Mouse (Mus musculus) CH12.LX (cell line): ENCODE measurements around the gene Gm9918. TPM values are rescaled to one million over a fixed set of nuclear protein-coding genes. Genes with fewer than 3 reads are reported as not detected.

ENCODE experiments used
- DNase-seq: peaks from one replicate; pipeline ENCODE4 v3.0.0-alpha.2; 2013; ENCODE audit errors: extremely low read depth
- H3K27ac ChIP-seq: 2 replicates; pipeline ENCODE4 v1.5.1; 2012; ENCODE audit warnings: low read depth, mild to moderate bottlenecking, control low read depth, moderate library complexity; ENCODE audit not compliant: insufficient read depth
- H3K27me3 ChIP-seq: replicated peaks from 2 replicates; pipeline ENCODE3; 2012; ENCODE audit warnings: inconsistent platforms
- H3K36me3 ChIP-seq, 2 experiments: replicated peaks in 1 of 2; 2 replicates each; pipeline versions ENCODE3 to v1.6.1; 2012; ENCODE audit warnings: inconsistent platforms in 1 of 2, low read length in 1 of 2, mild to moderate bottlenecking in 1 of 2, mixed read lengths in 1 of 2, moderate library complexity in 1 of 2; ENCODE audit not compliant: control insufficient read depth in 1 of 2, insufficient read depth in 1 of 2
- H3K4me1 ChIP-seq, 2 experiments: 2 replicates each; pipeline ENCODE4 v1.6.1; 2012; ENCODE audit warnings: inconsistent platforms in 1 of 2, moderate library complexity in 1 of 2; ENCODE audit not compliant: insufficient read depth in 2 of 2, control insufficient read depth in 1 of 2
- H3K4me2 ChIP-seq: 2 replicates; pipeline ENCODE4 v1.6.1; 2012; ENCODE audit warnings: low read depth, mild to moderate bottlenecking, control low read depth; ENCODE audit not compliant: poor library complexity, insufficient read depth, severe bottlenecking
- H3K4me3 ChIP-seq, 3 experiments: fragments of 150-350 bp in 1 of 3; sonication (generic) in 1 of 3; replicated peaks in 1 of 3; 2 replicates each; pipeline versions ENCODE3 to v1.5.1; 2011 to 2012; ENCODE audit warnings: low read depth in 2 of 3, low read length in 2 of 3, mild to moderate bottlenecking in 2 of 3, moderate library complexity in 2 of 3, control low read depth in 1 of 3, improper control_type of control experiment in 1 of 3, inconsistent platforms in 1 of 3, mixed read lengths in 1 of 3; ENCODE audit not compliant: poor library complexity in 1 of 3
- H3K79me2 ChIP-seq: replicated peaks from 2 replicates; pipeline ENCODE4 v1.6.1; 2012; ENCODE audit warnings: mild to moderate bottlenecking, moderate library complexity; ENCODE audit not compliant: control insufficient read depth, poor library complexity, insufficient read depth, severe bottlenecking; ENCODE audit errors: extremely low read depth
- H3K9ac ChIP-seq: 2 replicates; pipeline ENCODE4 v1.6.1; 2012; ENCODE audit warnings: low read depth, mild to moderate bottlenecking, control low read depth, moderate library complexity; ENCODE audit not compliant: insufficient read depth
- H3K9me3 ChIP-seq: replicated peaks from 2 replicates; pipeline ENCODE3; 2012; ENCODE audit warnings: low read length, inconsistent platforms, mixed read lengths
- CHD2 ChIP-seq: IDR thresholded peaks from 2 replicates; pipeline ENCODE4 v1.6.1; 2011; ENCODE audit warnings: low read length, improper control_type of control experiment
- ELF1 ChIP-seq: IDR thresholded peaks from 2 replicates; pipeline ENCODE4 v1.6.1; 2014; ENCODE audit warnings: low read depth, mild to moderate bottlenecking, inconsistent platforms, low read length, improper control_type of control experiment
- EP300 ChIP-seq: IDR thresholded peaks from 2 replicates; pipeline ENCODE4 v1.6.1; 2011; ENCODE audit warnings: low read length, improper control_type of control experiment
- ETS1 ChIP-seq: conservative IDR thresholded peaks from 2 replicates; pipeline ENCODE4 v1.6.1; 2012; ENCODE audit warnings: low read depth, mild to moderate bottlenecking, inconsistent platforms, low read length, improper control_type of control experiment, moderate library complexity
- GABPA ChIP-seq: IDR thresholded peaks from 2 replicates; pipeline ENCODE4 v1.6.1; 2012; ENCODE audit warnings: low read depth, low read length, improper control_type of control experiment, inconsistent platforms; ENCODE audit not compliant: insufficient replicate concordance
- HCFC1 ChIP-seq: IDR thresholded peaks from 2 replicates; pipeline ENCODE4 v1.6.1; 2012; ENCODE audit warnings: low read depth, mild to moderate bottlenecking, inconsistent platforms, low read length, improper control_type of control experiment
- JUN ChIP-seq: IDR thresholded peaks from 2 replicates; pipeline ENCODE4 v1.6.1; 2011; ENCODE audit warnings: low read depth, mild to moderate bottlenecking, low read length, improper control_type of control experiment, moderate library complexity; ENCODE audit not compliant: insufficient read depth
- KAT2A ChIP-seq: IDR thresholded peaks from 2 replicates; pipeline ENCODE4 v1.6.1; 2012; ENCODE audit warnings: low read length, improper control_type of control experiment, inconsistent platforms; ENCODE audit not compliant: insufficient replicate concordance
- MEF2A ChIP-seq: IDR thresholded peaks from 2 replicates; pipeline ENCODE4 v1.6.1; 2014; ENCODE audit warnings: low read depth, mild to moderate bottlenecking, inconsistent platforms, low read length, improper control_type of control experiment, borderline replicate concordance
- MXI1 ChIP-seq: IDR thresholded peaks from 2 replicates; pipeline ENCODE4 v1.6.1; 2011; ENCODE audit warnings: mild to moderate bottlenecking, low read depth, low read length, improper control_type of control experiment
- NELFE ChIP-seq: IDR thresholded peaks from 2 replicates; pipeline ENCODE4 v1.6.1; 2011; ENCODE audit warnings: low read depth, low read length, improper control_type of control experiment
- PAX5 ChIP-seq: IDR thresholded peaks from 2 replicates; pipeline ENCODE4 v1.6.1; 2012; ENCODE audit warnings: low read length, inconsistent platforms, mixed read lengths
- RCOR1 ChIP-seq: conservative IDR thresholded peaks from 2 replicates; pipeline ENCODE4 v1.6.1; 2012; ENCODE audit warnings: low read depth, mild to moderate bottlenecking, inconsistent platforms, low read length, improper control_type of control experiment
- SIN3A ChIP-seq: IDR thresholded peaks from 2 replicates; pipeline ENCODE4 v1.6.1; 2012; ENCODE audit warnings: low read length, improper control_type of control experiment, inconsistent platforms
- SMC3 ChIP-seq: IDR thresholded peaks from 2 replicates; pipeline ENCODE4 v1.6.1; 2011; ENCODE audit warnings: low read depth, low read length, improper control_type of control experiment
- TBP ChIP-seq: conservative IDR thresholded peaks from 2 replicates; pipeline ENCODE4 v1.6.1; 2011; ENCODE audit warnings: low read depth, low read length, improper control_type of control experiment
- USF1 ChIP-seq: IDR thresholded peaks from 2 replicates; pipeline ENCODE4 v1.6.1; 2014; ENCODE audit warnings: low read depth, mild to moderate bottlenecking, inconsistent platforms, low read length, improper control_type of control experiment
- USF2 ChIP-seq: conservative IDR thresholded peaks from 2 replicates; pipeline ENCODE4 v1.6.1; 2011; ENCODE audit warnings: low read depth, low read length, improper control_type of control experiment
- ZC3H11A ChIP-seq: IDR thresholded peaks from 2 replicates; pipeline ENCODE4 v1.6.1; 2012; ENCODE audit warnings: low read depth, mild to moderate bottlenecking, inconsistent platforms, low read length, improper control_type of control experiment
- ZNF384 ChIP-seq: IDR thresholded peaks from 2 replicates; pipeline ENCODE4 v1.6.1; 2012; ENCODE audit warnings: low read depth, low read length, improper control_type of control experiment, inconsistent platforms
- dilution Hi-C: fragments of 300-500 bp; cut with MboI; formaldehyde crosslinking; loops from 2 replicates; pipeline ENCODE4 v1.14.3; 2020; ENCODE audit warnings: low sequenced_read_pairs; ENCODE audit not compliant: extremely low pct_unique_long_range_greater_than_20kb, extremely low pct_ligation_motif_present
- in situ Hi-C: fragments of 300-500 bp; cut with MboI; formaldehyde crosslinking; loops from 3 replicates; pipeline ENCODE4 v1.14.3; 2019; ENCODE audit warnings: low sequenced_read_pairs, low pct_ligation_motif_present, low pct_unique_long_range_greater_than_20kb, mixed read lengths
- polyA plus RNA-seq: library from polyadenylated mRNA; unstranded; fragments of >175 nt; gene quantifications from 2 replicates; pipeline ENCODE4 v1.2.1, GENCODE M21; 2012; ENCODE audit warnings: low read depth; ENCODE audit not compliant: insufficient read length
- total RNA-seq, 2 experiments: library from RNA; depleted of rRNA; stranded (reverse); fragments of 300-350 nt in 1 of 2; fragments of >200 nt in 1 of 2; gene quantifications; 2 replicates each; pipeline ENCODE4 v1.2.3; 2012 to 2014

The Gm9918 gene
- total and polyA plus RNA-seq, 3 experiments: not detected

GRCm38 (mm10) chr15:102311489-102311888, 41.1 kb downstream of the Gm9918 start (continued):
- TF ChIP-seq ETS1: peak; percentile 19; the same call in 1 of the 2 replicates
- TF ChIP-seq CHD2: peak; percentile 42; the same call in 1 of the 2 replicates
- TF ChIP-seq TBP: no peak
- no peak for TF ChIP-seq MXI1
- TF ChIP-seq USF2: no peak
- no peak for TF ChIP-seq SIN3A
- no peak for TF ChIP-seq NELFE
- TF ChIP-seq RCOR1: no peak
- TF ChIP-seq GABPA: no peak
- TF ChIP-seq SMC3: no peak
- TF ChIP-seq USF1: no peak
- TF ChIP-seq ZNF384: no peak
- TF ChIP-seq ZC3H11A: no peak
- no peak for TF ChIP-seq KAT2A
- TF ChIP-seq JUN: no peak
- TF ChIP-seq ELF1: no peak
- TF ChIP-seq MEF2A: peak; percentile 58

GRCm38 (mm10) chr15:102315292-102315691, 44.9 kb downstream of the Gm9918 start:
- no peak for DNase-seq
- dilution Hi-C loops (no loop called here), in situ Hi-C loops (loop anchor here (5.0 kb wide), 2 partner anchors 33 to 78 kb away; no protein-coding TSS in a partner anchor)
- no peak overlapping the region for H3K9ac ChIP-seq
- peaks cover 72 to 84% of the 10 kb centered on the region in 2 experiments for H3K36me3 ChIP-seq
- no peak overlapping the region for H3K4me2 ChIP-seq
- no peak for TF ChIP-seq PAX5
- TF ChIP-seq KAT2A: no peak
- TF ChIP-seq ZNF384: no peak
- TF ChIP-seq EP300: no peak
- no peak for TF ChIP-seq CHD2
- no peak for TF ChIP-seq HCFC1
- no peak for TF ChIP-seq JUN
- no peaks in the 10 kb centered on the region for H3K9me3 ChIP-seq
- H3K4me3 ChIP-seq: no peak overlapping the region
- no peaks in the 10 kb centered on the region for H3K79me2 ChIP-seq
- H3K27ac ChIP-seq: no peak overlapping the region
- peaks cover 2 to 29% of the 10 kb centered on the region in 2 experiments; a peak in 2 of 4 replicates for H3K4me1 ChIP-seq
- H3K27me3 ChIP-seq: no peaks in the 10 kb centered on the region
